Comparison of ENCODE assay signal across 14 mouse cellular contexts in the genomic region with DNA sequence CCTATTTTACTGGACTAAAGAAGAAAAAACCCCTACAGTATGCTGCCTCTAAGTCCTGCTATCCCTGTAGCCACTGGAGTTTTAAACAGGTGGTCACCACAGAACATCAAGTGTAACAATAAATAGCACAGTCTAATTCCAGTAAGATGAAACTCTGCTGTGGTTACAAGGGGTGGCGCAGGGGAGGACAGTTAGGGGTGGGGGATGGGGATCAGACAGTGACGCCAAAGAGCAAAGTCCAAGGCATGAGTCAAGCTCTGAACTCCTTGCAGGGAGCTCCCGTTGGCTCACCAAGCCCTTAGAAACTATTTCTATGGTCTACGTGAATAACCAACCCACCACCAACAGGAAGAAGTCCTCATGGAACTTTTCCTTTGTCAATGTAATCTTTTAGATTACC.
DNase-seq lines count a peak whose midpoint lies in the region; ATAC-seq and TF ChIP-seq lines count a peak whose summit lies in the region.
"Had no signal": no experiment of that assay in that cellular context is flagged by ENCODE, and none has a peak within 500 bp of the region (broad histone marks: within the 10 kb centered on the region; RNA-seq: fewer than 3 reads in every experiment).

No protein-coding gene starts in this region.

- no peak for TF ChIP-seq EP300 in CH12.LX (IDR thresholded peaks at IDR 0.05; ENCODE audit: low read length)

- no peak overlapping the region for H3K4me3 ChIP-seq in heart, embryonic 13.5 days
- H3K4me3 ChIP-seq in CH12.LX (replicated peaks in 1 of 3; ENCODE audit: low read depth in 2 of 3, low read length in 2 of 3, poor library complexity in 1 of 3), result no peak overlapping the region
- no peak overlapping the region for H3K4me3 ChIP-seq in kidney, embryonic 15.5 days (replicated peaks)
- H3K4me3 ChIP-seq in stomach, embryonic 14.5 days (ENCODE audit: low read depth, low read length), result no peak overlapping the region
- H3K4me3 ChIP-seq in hindbrain, embryonic 16.5 days (ENCODE audit: low read length), result no peak overlapping the region
- H3K4me3 ChIP-seq: embryonic facial prominence, embryonic 12.5 days; heart, embryonic 10.5 days; lung, embryonic 15.5 days; neural tube, embryonic 12.5 days had no signal

- TF ChIP-seq RAD21 in CH12.LX (IDR thresholded peaks at IDR 0.05; ENCODE audit: low read depth, low read length), result no peak

- no peaks in the 10 kb centered on the region for H3K36me3 ChIP-seq in heart, embryonic 13.5 days
- no peaks in the 10 kb centered on the region for H3K36me3 ChIP-seq in CH12.LX (replicated peaks in 1 of 2; ENCODE audit: control insufficient read depth in 1 of 2, insufficient read depth in 1 of 2, low read length in 1 of 2)
- H3K36me3 ChIP-seq in kidney, embryonic 15.5 days, result no peaks in the 10 kb centered on the region
- H3K36me3 ChIP-seq in stomach, embryonic 14.5 days (ENCODE audit: control insufficient read depth, insufficient read depth, low read length), result no peaks in the 10 kb centered on the region
- no peaks in the 10 kb centered on the region for H3K36me3 ChIP-seq in hindbrain, embryonic 16.5 days (ENCODE audit: control insufficient read depth, insufficient read depth, low read length)
- H3K36me3 ChIP-seq: embryonic facial prominence, embryonic 12.5 days; lung, embryonic 15.5 days; neural tube, embryonic 12.5 days had no signal

- peak overlapping the region; percentile 42; the same call in 1 of the 2 replicates for H3K27ac ChIP-seq in heart, embryonic 13.5 days (replicated peaks)
- H3K27ac ChIP-seq in CH12.LX (ENCODE audit: insufficient read depth, low read depth), result no peak overlapping the region
- H3K27ac ChIP-seq in kidney, embryonic 15.5 days, result no peak overlapping the region
- H3K27ac ChIP-seq in stomach, embryonic 14.5 days (ENCODE audit: low read length), result peak overlapping the region; percentile 11; the same call in 1 of the 2 replicates
- H3K27ac ChIP-seq in hindbrain, embryonic 16.5 days (ENCODE audit: low read depth, low read length), result no peak overlapping the region
- H3K27ac ChIP-seq: embryonic facial prominence, embryonic 12.5 days; lung, embryonic 15.5 days; neural tube, embryonic 12.5 days had no signal

- H3K79me2 ChIP-seq in CH12.LX (replicated peaks; ENCODE audit: control insufficient read depth, extremely low read depth, insufficient read depth, poor library complexity, severe bottlenecking), result no peaks in the 10 kb centered on the region

- no peak for ATAC-seq in heart, embryonic 13.5 days (ENCODE audit: extremely low read depth, insufficient number of reproducible peaks, low FRiP score, low TSS enrichment)
- peak; percentile 75 for ATAC-seq in kidney, embryonic 15.5 days (replicated peaks; ENCODE audit: low FRiP score)
- peak; percentile 88 for ATAC-seq in stomach, embryonic 14.5 days (ENCODE audit: insufficient number of reproducible peaks, insufficient read depth, low FRiP score, low read depth)
- ATAC-seq in inflammation-experienced regulatory T-cells, adult 6 months, result no peak
- no peak for ATAC-seq in hindbrain, embryonic 16.5 days
- ATAC-seq: forebrain, embryonic 14.5 days had no signal

- DNase-seq in heart, postnatal 25 days (ENCODE audit: low spot score), result no peak
- DNase-seq in CH12.LX (ENCODE audit: extremely low read depth), result peak; percentile 53
- DNase-seq in cerebellum, postnatal 14 days, result no peak
- DNase-seq: cerebellum, adult 2 months had no signal

- H3K9me3 ChIP-seq in heart, embryonic 13.5 days, result no peaks in the 10 kb centered on the region
- no peaks in the 10 kb centered on the region for H3K9me3 ChIP-seq in CH12.LX (replicated peaks; ENCODE audit: low read length)
- no peaks in the 10 kb centered on the region; the same call in 1 of the 2 replicates for H3K9me3 ChIP-seq in kidney, embryonic 15.5 days (replicated peaks)
- H3K9me3 ChIP-seq in stomach, embryonic 14.5 days (ENCODE audit: control insufficient read depth, low read depth, low read length), result no peaks in the 10 kb centered on the region
- no peaks in the 10 kb centered on the region for H3K9me3 ChIP-seq in hindbrain, embryonic 16.5 days (ENCODE audit: control insufficient read depth, low read length)
- H3K9me3 ChIP-seq: embryonic facial prominence, embryonic 12.5 days; heart, embryonic 10.5 days; lung, embryonic 15.5 days; neural tube, embryonic 12.5 days had no signal

- no peak for TF ChIP-seq POLR2A in CH12.LX (IDR thresholded peaks at IDR 0.05; ENCODE audit: low read depth, low read length)

- peaks cover 23% of the 10 kb centered on the region for H3K4me1 ChIP-seq in heart, embryonic 13.5 days
- H3K4me1 ChIP-seq in CH12.LX (ENCODE audit: control insufficient read depth in 1 of 2, insufficient read depth in 2 of 2), result peaks cover 0 to 23% of the 10 kb centered on the region in 2 experiments; a peak in 2 of 4 replicates
- H3K4me1 ChIP-seq in kidney, embryonic 15.5 days, result peaks cover 12% of the 10 kb centered on the region
- H3K4me1 ChIP-seq in stomach, embryonic 14.5 days (ENCODE audit: control insufficient read depth, insufficient read depth, low read length), result 0 out of 2 replicates have a peak, but pooled peaks cover 3% of the 10 kb centered on the region
- H3K4me1 ChIP-seq in hindbrain, embryonic 16.5 days (ENCODE audit: control insufficient read depth, insufficient read depth, low read depth, low read length), result no peaks in the 10 kb centered on the region
- H3K4me1 ChIP-seq: lung, embryonic 15.5 days; neural tube, embryonic 12.5 days had no signal

- H3K27me3 ChIP-seq in heart, embryonic 13.5 days (replicated peaks), result no peaks in the 10 kb centered on the region
- no peaks in the 10 kb centered on the region for H3K27me3 ChIP-seq in CH12.LX (replicated peaks)
- no peaks in the 10 kb centered on the region for H3K27me3 ChIP-seq in kidney, embryonic 15.5 days
- H3K27me3 ChIP-seq in stomach, embryonic 14.5 days (ENCODE audit: control insufficient read depth, insufficient read depth, low read length), result no peaks in the 10 kb centered on the region
- no peaks in the 10 kb centered on the region for H3K27me3 ChIP-seq in hindbrain, embryonic 16.5 days (replicated peaks; ENCODE audit: control insufficient read depth, insufficient read depth, low read length)
- H3K27me3 ChIP-seq: embryonic facial prominence, embryonic 12.5 days; lung, embryonic 15.5 days; neural tube, embryonic 12.5 days had no signal

- in situ Hi-C loops in CH12.LX (cut with MboI; ENCODE audit: low pct_ligation_motif_present, low pct_unique_long_range_greater_than_20kb, low sequenced_read_pairs), result no loop called here

- WGBS in heart, embryonic 13.5 days, result 30% methylated on average over 4 of the region's 4 CpGs
- WGBS in kidney, embryonic 15.5 days, result 49% methylated on average over 4 of the region's 4 CpGs
- 50% methylated on average over 4 of the region's 4 CpGs for WGBS in stomach, embryonic 14.5 days
- 76% methylated on average over 4 of the region's 4 CpGs for WGBS in hindbrain, embryonic 16.5 days

- no peak for TF ChIP-seq CTCF in CH12.LX (conservative IDR thresholded peaks at IDR 0.05 in 1 of 2, IDR thresholded peaks at IDR 0.05 in 1 of 2; ENCODE audit: low read depth in 2 of 2, low read length in 2 of 2)

- no peak overlapping the region for H3K4me2 ChIP-seq in heart, embryonic 13.5 days
- no peak overlapping the region for H3K4me2 ChIP-seq in CH12.LX (ENCODE audit: insufficient read depth, low read depth, poor library complexity, severe bottlenecking)
- no peak overlapping the region for H3K4me2 ChIP-seq in kidney, embryonic 15.5 days
- no peak overlapping the region for H3K4me2 ChIP-seq in stomach, embryonic 14.5 days (replicated peaks; ENCODE audit: low read depth, low read length)
- H3K4me2 ChIP-seq in hindbrain, embryonic 16.5 days (ENCODE audit: low read length), result no peak overlapping the region
- H3K4me2 ChIP-seq: embryonic facial prominence, embryonic 12.5 days; lung, embryonic 15.5 days; neural tube, embryonic 12.5 days had no signal

- intact Hi-C loops in heart, postnatal 25 days (cut with DNase I), result no loop called here

- dilution Hi-C loops in CH12.LX (cut with MboI; ENCODE audit: extremely low pct_ligation_motif_present, extremely low pct_unique_long_range_greater_than_20kb, low sequenced_read_pairs), result no loop called here

- no peak overlapping the region for H3K9ac ChIP-seq in heart, embryonic 13.5 days
- H3K9ac ChIP-seq in CH12.LX (ENCODE audit: insufficient read depth, low read depth), result no peak overlapping the region
- H3K9ac ChIP-seq in kidney, embryonic 15.5 days, result no peak overlapping the region
- H3K9ac ChIP-seq in stomach, embryonic 14.5 days (replicated peaks; ENCODE audit: low read depth, low read length), result no peak overlapping the region
- H3K9ac ChIP-seq in hindbrain, embryonic 16.5 days (ENCODE audit: low read depth, low read length), result no peak overlapping the region
- H3K9ac ChIP-seq: embryonic facial prominence, embryonic 12.5 days; lung, embryonic 15.5 days; neural tube, embryonic 12.5 days had no signal

TF ChIP-seq in CH12.LX, 34 proteins besides CTCF, POLR2A, EP300 and RAD21:
- TF ChIP-seq MEF2A (IDR thresholded peaks at IDR 0.05; ENCODE audit: borderline replicate concordance, low read depth, low read length), result peak; percentile 17; the same call in 1 of the 2 replicates
- TF ChIP-seq ZNF384 (IDR thresholded peaks at IDR 0.05; ENCODE audit: low read depth, low read length), result no peak

Comparison
In these comparisons a context has a peak if more than half of its experiments do, and no peak if none do; other contexts are left out.
1. ATAC-seq: peak in kidney, embryonic 15.5 days (single experiment) and stomach, embryonic 14.5 days (single experiment); none in heart, embryonic 13.5 days (single experiment), inflammation-experienced regulatory T-cells, adult 6 months (single experiment) and hindbrain, embryonic 16.5 days (single experiment).
2. H3K27ac ChIP-seq: peak in heart, embryonic 13.5 days (single experiment) and stomach, embryonic 14.5 days (single experiment); none in CH12.LX (single experiment), kidney, embryonic 15.5 days (single experiment) and hindbrain, embryonic 16.5 days (single experiment).